Mouse (Mus musculus) right cerebral cortex, postnatal 4 days (tissue): ENCODE measurements around the gene Rnf2.
"Not testable (repeated sequence)": the region's sequence is repeated elsewhere in the genome, so short reads cannot be mapped to it uniquely, and the experiment has no call there.

Experiments used
- DNase-seq: peaks from one replicate; pipeline ENCODE4 v3.0.0-alpha.2; 2022

Gene Rnf2

DNA sequence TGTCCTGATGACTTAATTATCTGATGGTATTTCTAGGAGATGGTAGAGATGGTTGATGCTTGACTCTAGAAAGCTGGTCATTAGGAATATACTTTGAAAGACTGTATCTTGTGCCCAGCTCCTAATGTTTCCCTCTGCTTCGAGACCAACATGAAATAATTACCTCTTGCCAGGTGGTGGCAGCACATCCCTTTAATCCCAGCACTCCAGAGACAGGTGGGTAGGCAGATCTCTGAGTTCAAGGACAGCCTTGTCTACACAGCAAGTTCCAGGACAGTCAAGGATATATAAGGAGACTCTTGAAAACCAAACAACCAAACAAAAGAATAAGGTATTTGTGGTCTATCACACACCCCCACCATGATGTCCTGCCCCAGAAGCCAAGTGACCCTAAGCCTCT lies 17.2 kb downstream of the Rnf2 start:
- peak; percentile 9 for DNase-seq

DNA sequence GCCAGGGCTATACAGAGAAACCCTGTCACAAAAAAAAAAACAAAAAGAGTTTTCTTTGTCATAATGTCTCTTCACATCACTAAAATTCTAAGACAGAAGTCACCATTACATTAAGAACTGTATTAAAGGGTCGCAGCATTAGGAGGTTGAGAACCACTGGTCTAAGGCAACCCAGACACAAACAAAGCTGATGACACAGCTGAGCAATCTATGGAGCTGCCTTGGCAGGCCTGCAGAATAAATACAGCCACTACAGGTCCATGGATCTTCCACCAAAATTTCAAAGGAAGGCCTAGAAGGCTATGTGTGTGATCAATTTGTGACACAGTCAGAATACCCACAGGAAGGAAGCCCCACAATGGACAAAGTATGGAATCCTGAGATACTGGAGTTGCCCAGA lies 18.3 kb downstream of the Rnf2 start:
- DNase-seq = no peak

DNA sequence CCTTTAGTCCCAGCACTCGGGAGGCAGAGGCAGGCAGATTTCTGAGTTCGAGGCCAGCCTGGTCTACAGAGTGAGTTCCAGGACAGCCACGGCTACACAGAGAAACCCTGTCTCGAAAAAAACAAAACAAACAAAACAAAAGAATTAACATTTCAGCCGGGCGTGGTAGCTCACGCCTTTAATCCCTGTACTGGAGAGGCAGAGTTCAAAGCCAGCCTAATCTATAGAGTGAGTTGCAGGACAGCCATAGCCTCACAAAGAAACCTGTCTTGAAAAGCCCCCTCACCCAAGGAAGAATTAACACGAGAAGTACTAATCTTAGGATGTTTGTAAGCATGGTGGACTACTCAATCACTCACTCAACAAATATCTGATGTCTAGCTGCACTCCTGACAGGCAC lies 28.4 kb downstream of the Rnf2 start:
- not testable (repeated sequence) for DNase-seq

DNA sequence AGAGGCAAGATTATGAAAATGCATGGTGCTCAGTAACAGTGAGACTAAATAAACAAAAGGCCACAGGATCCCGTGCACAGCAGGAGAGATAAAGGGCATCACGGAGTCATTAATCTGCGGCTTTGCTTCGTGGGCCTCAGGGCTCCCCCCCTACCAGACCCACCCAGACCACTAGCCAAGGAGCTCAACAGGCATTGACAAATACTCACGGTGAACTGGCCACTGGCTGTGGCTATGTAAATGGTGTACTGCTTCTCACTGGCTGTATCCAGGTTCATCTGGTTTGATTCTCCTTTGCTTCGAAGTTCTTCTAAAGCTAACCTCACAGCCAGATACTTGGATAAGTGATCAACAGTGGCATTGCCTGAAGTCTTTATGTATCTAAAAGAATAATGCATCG lies 29.3 kb downstream of the Rnf2 start:
- DNase-seq = no peak

DNA sequence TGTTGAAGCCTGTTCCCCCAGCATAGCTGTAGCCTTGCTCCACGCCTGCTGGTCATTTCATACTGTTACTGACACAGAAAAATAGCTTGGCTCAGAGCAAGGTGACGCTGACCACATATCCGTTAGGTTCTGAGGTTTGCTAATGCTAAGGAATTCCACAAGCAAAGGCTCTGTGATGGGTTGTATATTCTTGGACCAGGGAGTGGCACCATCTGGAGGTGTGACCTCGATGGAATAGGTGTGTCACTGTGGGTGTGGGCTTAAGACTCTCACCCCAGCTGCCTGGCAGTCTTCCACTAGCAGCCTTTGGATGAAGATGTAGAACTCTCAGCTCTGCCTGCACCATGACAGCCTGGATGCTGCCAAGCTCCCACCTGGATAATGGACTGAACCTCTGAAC lies 34.2 kb downstream of the Rnf2 start:
- DNase-seq = no peak

DNA sequence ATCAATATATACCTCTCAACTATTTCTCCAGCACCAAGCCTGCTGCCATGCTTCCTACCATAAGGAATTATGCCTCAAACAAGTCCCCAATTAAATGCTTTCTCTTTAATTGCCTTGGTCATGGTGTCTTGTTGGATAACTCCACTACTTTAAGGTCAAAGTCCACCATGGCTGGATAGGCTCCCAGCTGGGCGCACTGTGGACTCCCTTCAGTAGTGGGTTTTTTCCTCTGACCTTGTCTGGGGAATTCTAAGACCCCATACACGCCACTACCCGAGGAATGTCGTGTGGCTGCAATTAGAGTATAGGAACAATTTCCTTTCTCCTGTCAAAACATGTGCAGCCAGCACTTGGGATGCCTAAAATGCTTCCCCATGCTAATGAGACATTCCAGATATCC lies 35.8 kb downstream of the Rnf2 start:
- no peak for DNase-seq

DNA sequence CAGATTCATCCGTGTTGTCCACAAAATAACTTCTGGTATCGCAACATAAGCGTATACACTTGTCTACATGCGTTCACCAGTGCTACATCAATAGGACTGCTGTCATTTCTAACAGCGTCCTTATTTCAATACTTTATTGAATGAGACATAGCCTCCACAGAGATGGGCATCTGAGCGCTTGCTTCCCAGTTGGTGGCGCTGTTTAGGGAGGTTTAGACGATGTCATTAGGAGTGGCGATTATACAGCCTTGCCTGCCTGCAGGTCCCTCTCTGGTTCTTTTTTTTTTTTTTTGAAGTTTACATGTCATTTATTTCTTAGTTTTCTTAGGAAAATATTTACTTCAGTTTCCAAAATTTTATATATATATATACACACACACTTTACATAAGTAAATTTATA lies 39.5 kb downstream of the Rnf2 start:
- DNase-seq = peak; percentile 16

DNA sequence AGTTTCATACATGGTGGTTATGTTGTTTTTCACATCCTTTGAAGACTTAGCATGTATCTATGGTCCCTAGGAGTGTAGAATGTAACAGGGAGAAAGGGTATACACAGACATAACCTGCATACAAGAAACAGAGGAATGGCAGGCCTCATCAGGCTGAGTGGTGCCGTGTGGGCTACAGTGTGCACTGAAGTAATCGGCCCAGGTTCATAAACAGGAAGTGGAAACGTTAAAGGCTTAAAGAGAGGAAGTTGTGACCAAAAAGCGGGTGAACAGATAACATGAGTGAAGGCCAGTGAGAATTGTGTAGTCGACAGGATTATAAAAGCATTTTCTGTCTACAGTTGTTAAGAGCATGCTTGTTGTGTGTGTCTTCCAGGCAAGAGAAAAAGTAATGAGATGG lies 43.7 kb downstream of the Rnf2 start:
- DNase-seq = no peak

DNA sequence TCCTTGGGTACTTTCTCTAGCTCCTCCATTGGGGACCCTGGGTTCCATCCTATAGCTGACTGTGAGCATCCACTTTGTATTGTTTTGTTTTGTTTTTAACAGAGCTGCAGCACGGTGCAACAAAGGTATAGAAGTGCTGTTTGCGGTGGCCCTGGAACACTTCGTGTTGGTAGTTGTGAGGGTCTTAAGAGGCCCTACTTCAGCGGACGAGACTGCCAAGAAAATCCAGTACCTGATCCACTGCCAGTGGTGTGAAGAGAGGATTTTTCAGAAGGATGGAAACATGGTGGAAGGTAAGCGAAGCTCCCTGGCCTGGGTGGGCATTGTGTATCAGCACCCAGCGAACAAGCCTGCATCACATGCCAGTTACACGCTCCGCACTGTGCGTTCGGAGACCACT lies 48.8 kb downstream of the Rnf2 start:
- DNase-seq = no peak

DNA sequence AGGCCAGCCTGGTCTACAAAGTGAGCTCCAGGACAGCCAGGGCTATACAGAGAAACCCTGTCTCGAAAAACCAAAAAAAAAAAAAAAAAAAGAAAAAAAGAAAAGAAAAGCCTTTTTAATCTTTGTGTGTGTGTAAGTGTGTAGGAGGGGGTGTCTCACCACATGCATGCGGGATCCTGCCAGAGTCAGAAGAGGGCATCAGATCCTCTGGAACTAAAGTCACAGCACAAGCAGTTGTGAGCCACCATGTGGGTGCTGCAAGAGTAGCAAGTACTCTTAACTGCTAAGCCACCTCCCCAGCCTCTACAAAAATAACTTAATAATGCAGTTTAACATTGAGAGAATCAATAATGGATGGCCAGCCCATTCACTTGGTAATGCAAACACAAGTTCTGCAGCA lies 49.9 kb downstream of the Rnf2 start:
- no peak for DNase-seq

DNA sequence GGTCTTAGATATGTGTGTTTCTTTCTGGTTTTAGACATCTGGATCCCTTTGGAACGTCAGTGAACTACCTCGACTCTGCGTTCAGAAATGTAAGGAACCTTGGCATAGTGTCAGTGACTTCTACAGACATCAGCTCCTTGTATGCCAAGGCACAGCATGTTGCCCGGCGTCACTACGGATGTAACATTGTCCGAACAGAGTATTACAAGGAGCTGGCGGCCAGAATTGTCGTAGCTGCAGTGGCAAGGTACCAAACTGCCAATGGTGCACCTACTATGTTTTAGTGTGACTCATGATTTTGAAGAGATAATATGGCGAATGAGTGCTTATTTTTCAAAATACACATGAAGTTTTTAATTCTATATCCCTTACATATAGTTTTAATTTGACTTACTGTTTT lies 50.9 kb downstream of the Rnf2 start:
- no peak for DNase-seq

DNA sequence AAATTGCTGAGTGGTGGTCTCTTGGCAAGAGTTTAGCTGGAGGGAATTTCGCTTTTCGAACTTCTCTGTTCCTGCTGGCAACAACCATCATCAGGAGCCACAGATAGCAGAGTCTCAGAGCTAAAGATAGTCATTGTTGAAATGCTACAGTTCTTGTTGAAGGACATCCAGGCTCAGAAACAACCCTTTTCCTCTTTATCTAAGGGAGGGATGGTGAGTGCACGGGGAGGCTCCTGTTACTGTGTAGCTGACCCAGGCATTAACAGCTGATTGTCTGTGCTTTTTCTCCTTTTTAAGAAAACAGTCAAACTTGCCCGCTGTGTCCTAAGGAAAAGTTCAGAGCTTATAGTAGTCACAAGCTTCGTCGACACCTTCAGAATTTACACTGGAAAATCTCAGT lies 65.3 kb downstream of the Rnf2 start:
- DNase-seq = no peak

DNA sequence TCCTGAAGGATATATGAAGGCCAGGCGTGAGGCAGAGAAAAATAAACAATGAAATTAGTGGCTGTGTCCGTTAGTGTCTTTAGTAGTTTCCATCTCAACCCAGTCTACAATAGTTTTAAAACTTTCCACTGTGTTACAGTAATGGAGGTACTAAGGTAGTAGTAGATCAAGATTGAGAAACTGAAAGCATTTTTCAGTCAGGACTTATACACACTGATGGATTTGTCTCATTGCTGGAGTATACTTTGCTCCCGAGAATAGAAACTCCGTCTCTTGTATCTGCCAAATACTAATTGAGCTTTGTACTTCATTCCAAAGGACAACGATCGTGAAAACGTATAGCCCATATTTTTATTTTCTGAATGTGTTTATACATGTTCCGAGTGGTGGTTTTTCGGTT lies 71.4 kb downstream of the Rnf2 start:
- DNase-seq = no peak

DNA sequence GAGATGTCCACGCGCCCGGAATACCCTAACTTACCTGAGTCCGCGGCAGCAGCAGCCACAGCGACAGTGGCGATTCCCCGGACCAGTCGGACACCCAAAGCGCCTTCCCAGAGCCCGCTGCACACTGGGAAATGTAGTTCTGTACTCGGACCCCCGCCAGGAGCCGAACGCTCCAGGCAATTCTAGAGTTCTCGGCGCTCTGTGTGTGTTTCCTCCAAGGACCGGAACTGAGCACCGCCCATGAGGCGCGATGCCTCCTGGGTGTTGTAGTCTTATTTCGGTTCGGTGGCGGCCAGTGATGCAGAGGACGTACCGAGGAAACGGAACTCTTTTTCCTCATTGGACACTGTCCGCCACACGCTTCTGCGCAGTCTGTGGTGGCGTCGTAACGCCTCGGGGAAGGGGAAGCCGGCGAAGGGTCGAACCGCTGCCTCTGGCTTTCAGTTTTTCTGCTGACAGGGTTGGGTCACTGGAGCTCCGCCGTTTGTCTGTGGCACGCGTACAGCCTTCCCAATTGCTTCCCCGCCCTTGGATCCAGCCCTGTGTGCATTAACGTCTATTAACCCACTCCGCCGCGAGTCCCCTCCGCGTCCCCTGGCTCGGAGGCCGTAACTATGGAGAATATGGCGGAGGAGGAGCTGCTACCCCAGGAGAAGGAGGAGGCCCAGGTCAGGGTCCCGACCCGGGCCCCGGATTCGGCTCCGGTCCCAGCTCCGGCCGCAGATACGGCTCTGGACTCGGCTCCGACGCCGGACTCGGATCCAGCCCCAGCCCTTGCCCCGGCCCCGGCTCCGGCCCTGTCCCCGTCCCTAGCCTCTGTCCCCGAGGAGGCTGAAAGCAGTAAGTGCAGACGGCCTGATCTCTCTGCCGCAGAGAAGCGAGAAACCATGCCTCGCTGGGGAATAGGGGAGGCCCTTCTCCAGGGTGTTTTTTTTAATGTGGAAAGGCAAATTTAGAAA lies 72.2 kb downstream of the Rnf2 start, which contains the start of the genes Swt1 and Trmt1l:
TSS of gene Swt1 (minus strand) at position 193 of the 959 bp plus-strand sequence.
TSS of gene Trmt1l (plus strand) at position 280 of the 959 bp plus-strand sequence.
- DNase-seq = peak; percentile 97

DNA sequence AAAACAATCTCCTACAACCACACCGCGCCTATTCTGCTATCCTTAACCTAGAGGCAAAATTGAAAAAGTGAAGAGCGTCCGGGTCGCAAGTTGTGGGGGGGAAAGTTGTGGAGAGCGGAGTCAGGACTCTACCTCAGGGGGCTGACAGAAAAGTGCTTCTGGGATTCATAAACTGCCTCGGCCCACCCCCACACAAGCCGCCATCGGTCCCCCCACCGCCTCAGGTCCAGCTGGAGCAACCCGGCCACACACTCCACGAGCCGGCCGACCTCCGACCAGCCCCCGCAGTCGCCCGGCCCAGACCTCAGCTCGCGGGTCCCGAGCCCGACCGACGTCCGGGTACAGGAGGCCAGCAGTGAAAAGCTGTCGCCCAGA lies 72.9 kb downstream of the Rnf2 start:
- DNase-seq = no peak

DNA sequence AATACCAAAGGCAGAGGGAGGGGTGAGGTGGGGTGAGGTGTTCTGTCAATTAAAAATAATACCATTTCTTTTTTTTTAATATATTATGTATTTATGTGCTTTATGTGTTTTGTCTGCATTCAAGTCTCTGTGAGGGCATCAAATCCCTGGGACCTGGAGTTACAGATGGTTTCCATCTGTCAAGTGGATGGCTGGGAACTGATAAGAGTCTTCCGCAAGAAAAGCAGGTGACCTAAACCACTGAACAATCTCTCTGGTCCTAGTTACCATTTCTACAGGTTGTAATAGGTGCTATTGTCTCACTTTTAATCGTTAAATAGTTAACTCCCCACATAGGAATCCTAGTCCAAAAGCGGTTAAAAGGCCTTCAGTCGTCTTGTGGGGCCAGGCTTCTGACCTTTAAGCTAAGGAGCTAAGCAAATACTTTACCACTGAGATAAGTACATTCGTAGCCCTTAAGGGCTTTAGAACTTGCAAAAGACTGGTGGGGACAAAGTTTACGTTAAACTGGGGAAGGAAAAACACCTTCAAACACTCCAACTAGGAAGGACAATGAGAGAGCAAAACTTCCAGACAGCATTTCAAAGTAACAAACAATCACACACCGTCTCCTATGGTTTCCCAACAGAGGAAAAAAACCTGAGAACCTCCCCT lies 73.7 kb downstream of the Rnf2 start:
- no peak for DNase-seq

DNA sequence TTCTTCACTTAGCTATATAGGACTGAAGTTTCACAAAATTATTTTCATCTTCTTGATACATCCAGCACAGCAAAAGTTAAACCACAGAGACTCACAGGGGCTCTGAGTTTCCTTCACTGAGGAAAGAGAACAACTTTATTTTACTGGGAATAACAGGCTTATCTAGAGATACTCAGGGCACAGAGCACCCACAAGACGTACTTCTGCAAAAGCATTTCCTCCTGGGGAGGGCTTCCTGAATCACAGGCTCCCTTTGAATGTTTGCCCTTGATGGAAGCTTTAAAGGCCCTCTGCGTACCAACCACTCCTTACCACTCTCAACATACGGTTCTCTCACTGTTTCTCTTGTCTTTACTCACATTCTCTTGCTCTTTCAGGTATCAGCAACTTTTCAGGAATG lies 78.6 kb downstream of the Rnf2 start:
- DNase-seq = no peak

DNA sequence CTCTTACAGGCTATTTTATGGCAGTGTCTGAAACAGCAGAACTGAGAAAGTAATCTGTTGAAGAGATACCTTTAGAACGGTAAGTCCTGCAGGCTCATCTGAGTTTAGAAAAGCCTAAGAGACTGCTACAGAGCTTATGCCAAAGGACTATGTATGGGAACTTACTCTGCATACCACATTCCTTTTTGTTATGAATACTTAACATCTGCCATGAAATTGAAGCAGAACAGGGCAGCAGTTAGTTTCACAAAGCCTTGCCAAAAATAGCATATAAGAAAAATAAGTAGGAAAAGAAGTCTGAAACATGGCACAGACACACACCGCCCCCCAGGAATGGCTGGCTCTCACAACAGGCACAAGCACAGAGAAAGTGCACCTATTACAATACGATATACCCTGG lies 90.9 kb downstream of the Rnf2 start:
- DNase-seq = no peak
